Mouse (Mus musculus): ENCODE measurements at regions not wholly inside any gene's neighbourhood (a gene's known extent, or its start where the extent isn't known, plus 50 kb on each side); places are given as distances from the start of the nearest gene placed in this dataset.

GRCm38 (mm10) chr3:42892016-42892699 lies 1149.7 kb downstream of the D3Ertd751e start:
- Histone ChIP-seq H3K4me1 (ENCODE audit: control insufficient read depth in 1 of 2, insufficient read depth in 2 of 2) (peaks cover 1 to 5% of the 10 kb centered on the region in 2 experiments; a peak in 3 of 4 replicates), H3K9me3 (replicated peaks; ENCODE audit: low read length) (no peaks in the 10 kb centered on the region), H3K36me3 (replicated peaks in 1 of 2; ENCODE audit: control insufficient read depth in 1 of 2, insufficient read depth in 1 of 2, low read length in 1 of 2) (no peaks in the 10 kb centered on the region), H3K4me3 (replicated peaks in 1 of 3; ENCODE audit: low read depth in 2 of 3, low read length in 2 of 3, poor library complexity in 1 of 3) (no peak overlapping the region), H3K27ac (ENCODE audit: insufficient read depth, low read depth) (no peak overlapping the region), H3K4me2 (ENCODE audit: insufficient read depth, low read depth, poor library complexity, severe bottlenecking) (no peak overlapping the region), H3K79me2 (replicated peaks; ENCODE audit: control insufficient read depth, extremely low read depth, insufficient read depth, poor library complexity, severe bottlenecking) (no peaks in the 10 kb centered on the region), H3K9ac (ENCODE audit: insufficient read depth, low read depth) (no peak overlapping the region), H3K27me3 (replicated peaks) (no peaks in the 10 kb centered on the region)
- no peak for DNase-seq (ENCODE audit: extremely low read depth)
- TF ChIP-seq CHD2 (IDR thresholded peaks at IDR 0.05; ENCODE audit: low read length) (no peak), MYC (IDR thresholded peaks at IDR 0.05; ENCODE audit: low read depth, low read length) (no peak), MAZ (IDR thresholded peaks at IDR 0.05; ENCODE audit: low read depth, low read length) (no peak), TCF12 (IDR thresholded peaks at IDR 0.05; ENCODE audit: low read depth, low read length) (no peak)
- in situ Hi-C loops (cut with MboI; ENCODE audit: low pct_ligation_motif_present, low pct_unique_long_range_greater_than_20kb, low sequenced_read_pairs): no loop called here
- dilution Hi-C loops (cut with MboI; ENCODE audit: extremely low pct_ligation_motif_present, extremely low pct_unique_long_range_greater_than_20kb, low sequenced_read_pairs): no loop called here

- H3K36me3 ChIP-seq (replicated peaks in 1 of 2; ENCODE audit: control insufficient read depth in 1 of 2, insufficient read depth in 1 of 2, low read length in 1 of 2): no peaks in the 10 kb centered on the region
- dilution Hi-C loops (cut with MboI; ENCODE audit: extremely low pct_ligation_motif_present, extremely low pct_unique_long_range_greater_than_20kb, low sequenced_read_pairs): no loop called here
- H3K27me3 ChIP-seq (replicated peaks): no peaks in the 10 kb centered on the region
- no peak overlapping the region for H3K4me2 ChIP-seq (ENCODE audit: insufficient read depth, low read depth, poor library complexity, severe bottlenecking)
- H3K79me2 ChIP-seq (replicated peaks; ENCODE audit: control insufficient read depth, extremely low read depth, insufficient read depth, poor library complexity, severe bottlenecking): no peaks in the 10 kb centered on the region
- H3K27ac ChIP-seq (ENCODE audit: insufficient read depth, low read depth): no peak overlapping the region
- in situ Hi-C loops (cut with MboI; ENCODE audit: low pct_ligation_motif_present, low pct_unique_long_range_greater_than_20kb, low sequenced_read_pairs): no loop called here
- no peaks in the 10 kb centered on the region for H3K9me3 ChIP-seq (replicated peaks; ENCODE audit: low read length)
- peaks cover 2 to 39% of the 10 kb centered on the region in 2 experiments; a peak in 3 of 4 replicates for H3K4me1 ChIP-seq (ENCODE audit: control insufficient read depth in 1 of 2, insufficient read depth in 2 of 2)
- DNase-seq (ENCODE audit: extremely low read depth): no peak
- H3K9ac ChIP-seq (ENCODE audit: insufficient read depth, low read depth): no peak overlapping the region
- no peak overlapping the region for H3K4me3 ChIP-seq (replicated peaks in 1 of 3; ENCODE audit: low read depth in 2 of 3, low read length in 2 of 3, poor library complexity in 1 of 3)
- TF ChIP-seq KAT2A (IDR thresholded peaks at IDR 0.05; ENCODE audit: insufficient replicate concordance, low read length) (no peak), TCF12 (IDR thresholded peaks at IDR 0.05; ENCODE audit: low read depth, low read length) (no peak), JUND (conservative IDR thresholded peaks at IDR 0.05; ENCODE audit: low read depth, low read length) (no peak), MEF2A (IDR thresholded peaks at IDR 0.05; ENCODE audit: borderline replicate concordance, low read depth, low read length) (no peak), ZMIZ1 (IDR thresholded peaks at IDR 0.05; ENCODE audit: low read depth, low read length) (no peak)
Measured at GRCm38 (mm10) chr3:42895787-42896186, 1153.4 kb downstream of the D3Ertd751e start.

- Histone ChIP-seq H3K4me2 (ENCODE audit: insufficient read depth, low read depth, poor library complexity, severe bottlenecking) (peak overlapping the region; percentile 38; the same call in 1 of the 2 replicates), H3K36me3 (replicated peaks in 1 of 2; ENCODE audit: control insufficient read depth in 1 of 2, insufficient read depth in 1 of 2, low read length in 1 of 2) (no peaks in the 10 kb centered on the region), H3K79me2 (replicated peaks; ENCODE audit: control insufficient read depth, extremely low read depth, insufficient read depth, poor library complexity, severe bottlenecking) (no peaks in the 10 kb centered on the region), H3K4me1 (ENCODE audit: control insufficient read depth in 1 of 2, insufficient read depth in 2 of 2) (peaks cover 2 to 54% of the 10 kb centered on the region in 2 experiments; a peak in 3 of 4 replicates), H3K27ac (ENCODE audit: insufficient read depth, low read depth) (peak overlapping the region; percentile 86; the same call in 1 of the 2 replicates), H3K9ac (ENCODE audit: insufficient read depth, low read depth) (peak overlapping the region; percentile 30; the same call in 1 of the 2 replicates), H3K9me3 (replicated peaks; ENCODE audit: low read length) (no peaks in the 10 kb centered on the region), H3K4me3 (replicated peaks in 1 of 3; ENCODE audit: low read depth in 2 of 3, low read length in 2 of 3, poor library complexity in 1 of 3) (no peak overlapping the region), H3K27me3 (replicated peaks) (no peaks in the 10 kb centered on the region)
- in situ Hi-C loops (cut with MboI; ENCODE audit: low pct_ligation_motif_present, low pct_unique_long_range_greater_than_20kb, low sequenced_read_pairs): no loop called here
- peak; percentile 97 for DNase-seq (ENCODE audit: extremely low read depth)
- dilution Hi-C loops (cut with MboI; ENCODE audit: extremely low pct_ligation_motif_present, extremely low pct_unique_long_range_greater_than_20kb, low sequenced_read_pairs): no loop called here
- TF ChIP-seq SMC3 (IDR thresholded peaks at IDR 0.05; ENCODE audit: low read depth, low read length): no peak; the same call in 1 of the 2 replicates
- peak; percentile 78; the same call in 1 of the 2 replicates for TF ChIP-seq MAZ (IDR thresholded peaks at IDR 0.05; ENCODE audit: low read depth, low read length)
- no peak for TF ChIP-seq UBTF (IDR thresholded peaks at IDR 0.05; ENCODE audit: low read depth, low read length)
- no peak for TF ChIP-seq NRF1 (IDR thresholded peaks at IDR 0.05; ENCODE audit: low read depth, low read length)
- no peak for TF ChIP-seq TBP (conservative IDR thresholded peaks at IDR 0.05; ENCODE audit: low read depth, low read length)
- TF ChIP-seq HCFC1 (IDR thresholded peaks at IDR 0.05; ENCODE audit: low read depth, low read length): peak; percentile 49; the same call in 1 of the 2 replicates
- TF ChIP-seq IRF4 (IDR thresholded peaks at IDR 0.05; ENCODE audit: low read depth, low read length): peak; percentile 95
- TF ChIP-seq TCF12 (IDR thresholded peaks at IDR 0.05; ENCODE audit: low read depth, low read length): peak; percentile 100
- TF ChIP-seq RCOR1 (conservative IDR thresholded peaks at IDR 0.05; ENCODE audit: low read depth, low read length): peak; percentile 96
- peak; percentile 93 for TF ChIP-seq JUND (conservative IDR thresholded peaks at IDR 0.05; ENCODE audit: low read depth, low read length)
- peak; percentile 73; the same call in 1 of the 2 replicates for TF ChIP-seq KAT2A (IDR thresholded peaks at IDR 0.05; ENCODE audit: insufficient replicate concordance, low read length)
- no peak for TF ChIP-seq GABPA (IDR thresholded peaks at IDR 0.05; ENCODE audit: insufficient replicate concordance, low read depth, low read length)
- TF ChIP-seq MAX (IDR thresholded peaks at IDR 0.05; ENCODE audit: low read length): peak; percentile 78; the same call in 1 of the 2 replicates
- TF ChIP-seq PAX5 (IDR thresholded peaks at IDR 0.05; ENCODE audit: low read length): no peak
- peak; percentile 66; the same call in 1 of the 2 replicates for TF ChIP-seq ZNF384 (IDR thresholded peaks at IDR 0.05; ENCODE audit: low read depth, low read length)
- TF ChIP-seq CHD2 (IDR thresholded peaks at IDR 0.05; ENCODE audit: low read length): peak; percentile 91
- peak; percentile 100 for TF ChIP-seq MEF2A (IDR thresholded peaks at IDR 0.05; ENCODE audit: borderline replicate concordance, low read depth, low read length)
- no peak; the same call in 1 of the 2 replicates for TF ChIP-seq E2F4 (IDR thresholded peaks at IDR 0.05; ENCODE audit: insufficient replicate concordance, low read depth, low read length)
- TF ChIP-seq ETS1 (conservative IDR thresholded peaks at IDR 0.05; ENCODE audit: low read depth, low read length): peak; percentile 98
- peak; percentile 32 for TF ChIP-seq USF1 (IDR thresholded peaks at IDR 0.05; ENCODE audit: low read depth, low read length)
Measured at GRCm38 (mm10) chr3:42897936-42898335, 1155.5 kb downstream of the D3Ertd751e start.
